Mouse (Mus musculus) hindbrain, embryonic 16.5 days (tissue): ENCODE results near the gene Tmem56. TPM values are rescaled to one million over a fixed set of nuclear protein-coding genes. Genes with fewer than 3 reads are reported as not detected.

Experiments
- ATAC-seq: fragments of 200-750 bp; cut with Nextera tagmentation; 2 replicates; pipeline ENCODE4 v1.8.0; 2017; ENCODE audit warnings: moderate TSS enrichment, moderate library complexity
- H3K27ac ChIP-seq: fragments of 300-500 bp; sonication (generic); 2 replicates; pipeline ENCODE4 v1.5.1; 2014; ENCODE audit warnings: low read depth, mild to moderate bottlenecking, control low read depth, low read length, moderate library complexity
- H3K27me3 ChIP-seq: fragments of 300-500 bp; sonication (generic); replicated peaks from 2 replicates; pipeline ENCODE4 v1.6.1; 2014; ENCODE audit warnings: low read length; ENCODE audit not compliant: control insufficient read depth, insufficient read depth
- H3K36me3 ChIP-seq: fragments of 300-500 bp; sonication (generic); 2 replicates; pipeline ENCODE4 v1.6.1; 2014; ENCODE audit warnings: mild to moderate bottlenecking, low read length, moderate library complexity, mixed read lengths; ENCODE audit not compliant: control insufficient read depth, insufficient read depth
- H3K4me1 ChIP-seq: fragments of 300-500 bp; sonication (generic); 2 replicates; pipeline ENCODE4 v1.6.1; 2014; ENCODE audit warnings: low read depth, low read length; ENCODE audit not compliant: control insufficient read depth, insufficient read depth
- H3K4me2 ChIP-seq: fragments of 300-500 bp; sonication (generic); 2 replicates; pipeline ENCODE4 v1.6.1; 2014; ENCODE audit warnings: mild to moderate bottlenecking, low read length, control low read depth, moderate library complexity
- H3K4me3 ChIP-seq: fragments of 300-500 bp; sonication (generic); 2 replicates; pipeline ENCODE4 v1.5.1; 2014; ENCODE audit warnings: mild to moderate bottlenecking, low read length, control low read depth, moderate library complexity
- H3K9ac ChIP-seq: fragments of 300-500 bp; sonication (generic); 2 replicates; pipeline ENCODE4 v1.6.1; 2014; ENCODE audit warnings: low read depth, mild to moderate bottlenecking, control low read depth, low read length, moderate library complexity
- H3K9me3 ChIP-seq: fragments of 300-500 bp; sonication (generic); 2 replicates; pipeline ENCODE4 v1.6.1; 2014; ENCODE audit warnings: mild to moderate bottlenecking, low read length, moderate library complexity; ENCODE audit not compliant: control insufficient read depth
- WGBS: fragments of 180-500 bp; shearing (Covaris S2); extraction: QIAGEN DNeasy Blood & Tissue Kit; methylation state at CpG from one replicate; pipeline ENCODE4 v1.1.7; 2014; 5-methylcytosine and 5-hydroxymethylcytosine counted together
- polyA plus RNA-seq: library from polyadenylated mRNA; unstranded; fragments of >200 nt; fragmentation: Nextera tagmentation; extraction: Ambion mirVana; gene quantifications from 2 replicates; pipeline ENCODE4 v1.2.1, GENCODE M21; 2015

Tmem56 gene
- polyA plus RNA-seq = 2.9 and 3.0 TPM in 2 replicates

DNA sequence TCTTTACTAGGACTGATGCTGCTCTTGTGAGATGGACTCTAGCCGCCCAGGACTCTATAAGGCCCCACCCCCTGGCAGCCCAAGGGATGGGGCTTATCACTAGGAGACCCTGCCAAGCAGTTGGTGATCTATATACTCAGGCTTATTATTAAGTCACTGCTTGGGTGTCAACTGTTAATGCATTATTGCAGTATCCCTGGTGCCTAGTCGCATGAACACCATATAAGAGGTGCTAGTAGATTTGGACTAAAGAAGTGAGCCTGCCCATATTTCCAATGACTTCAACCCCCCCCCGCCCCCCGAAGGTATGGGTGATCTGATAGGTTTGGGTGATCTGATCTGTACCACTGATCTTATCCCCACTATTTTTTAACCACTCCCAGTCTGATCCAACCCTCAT, at the start of gene Tmem56:
Gene Tmem56 (minus strand): TSS at position 101 of the 400 bp plus-strand sequence.
- WGBS = 91% methylated on average over 4 of the region's 4 CpGs
- H3K9me3 ChIP-seq = no peaks in the 10 kb centered on the region
- no peak within 1 kb of the TSS for H3K9ac ChIP-seq
- H3K4me1 ChIP-seq = no peaks in the 10 kb centered on the region
- no peak for ATAC-seq
- H3K27ac ChIP-seq = no peak within 1 kb of the TSS
- H3K36me3 ChIP-seq = no peaks in the 10 kb centered on the region
- no peaks in the 10 kb centered on the region for H3K27me3 ChIP-seq
- no peak within 1 kb of the TSS for H3K4me3 ChIP-seq
- H3K4me2 ChIP-seq = no peak within 1 kb of the TSS

GRCm38 (mm10) chr3:121330244-121330646, 47.3 kb upstream of the Tmem56 start:
- H3K27ac ChIP-seq = no peak overlapping the region
- H3K36me3 ChIP-seq = no peaks in the 10 kb centered on the region
- H3K9ac ChIP-seq = no peak overlapping the region
- H3K4me1 ChIP-seq = peaks cover 2% of the 10 kb centered on the region; the same call in 1 of the 2 replicates
- no peak overlapping the region for H3K4me2 ChIP-seq
- H3K4me3 ChIP-seq = no peak overlapping the region
- H3K9me3 ChIP-seq = no peaks in the 10 kb centered on the region
- no peaks in the 10 kb centered on the region for H3K27me3 ChIP-seq
- no peak for ATAC-seq
- 65% methylated on average over 7 of the region's 7 CpGs for WGBS

DNA sequence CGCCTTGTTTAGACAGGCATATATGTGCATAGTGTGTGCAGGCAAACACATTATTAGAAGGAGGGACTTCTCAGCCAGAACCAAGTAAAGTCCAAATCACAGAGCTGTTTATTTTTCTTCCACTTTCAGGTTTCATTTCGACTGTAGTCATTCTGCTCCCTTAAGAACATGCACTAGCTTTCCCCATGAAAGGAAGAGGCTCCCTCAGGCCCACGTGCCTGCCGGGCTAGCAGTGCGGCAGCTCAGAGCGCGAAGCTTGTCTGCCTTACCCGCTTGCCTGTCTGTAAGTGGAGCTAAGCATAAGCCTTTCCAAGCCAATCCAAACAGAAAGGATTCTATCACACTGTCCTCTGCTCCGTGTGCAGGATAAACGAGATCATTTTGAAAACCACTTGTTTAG, 46.7 kb upstream of the Tmem56 start:
- Histone ChIP-seq H3K9me3 (no peaks in the 10 kb centered on the region), H3K27me3 (no peaks in the 10 kb centered on the region), H3K9ac (no peak overlapping the region), H3K4me1 (peaks cover 2% of the 10 kb centered on the region; the same call in 1 of the 2 replicates), H3K27ac (no peak overlapping the region), H3K36me3 (no peaks in the 10 kb centered on the region), H3K4me2 (no peak overlapping the region), H3K4me3 (no peak overlapping the region)
- no peak for ATAC-seq
- 64% methylated on average over 10 of the region's 10 CpGs for WGBS

- WGBS = 72% methylated on average over 5 of the region's 5 CpGs
- ATAC-seq = no peak
- Histone ChIP-seq H3K9ac (no peak overlapping the region), H3K9me3 (no peaks in the 10 kb centered on the region), H3K4me1 (peaks cover 2% of the 10 kb centered on the region; the same call in 1 of the 2 replicates), H3K27me3 (no peaks in the 10 kb centered on the region), H3K4me3 (no peak overlapping the region), H3K27ac (no peak overlapping the region), H3K4me2 (no peak overlapping the region), H3K36me3 (no peaks in the 10 kb centered on the region)
Observed at GRCm38 (mm10) chr3:121327406-121327805, 44.5 kb upstream of the Tmem56 start.

- no peaks in the 10 kb centered on the region for H3K9me3 ChIP-seq
- no peaks in the 10 kb centered on the region for H3K27me3 ChIP-seq
- no peaks in the 10 kb centered on the region for H3K4me1 ChIP-seq
- no peak overlapping the region for H3K9ac ChIP-seq
- no peaks in the 10 kb centered on the region for H3K36me3 ChIP-seq
- 97% methylated on average over 15 of the region's 15 CpGs for WGBS
- no peak for ATAC-seq
- H3K4me3 ChIP-seq = no peak overlapping the region
- no peak overlapping the region for H3K4me2 ChIP-seq
- H3K27ac ChIP-seq = no peak overlapping the region
Observed at GRCm38 (mm10) chr3:121323371-121323770, 40.5 kb upstream of the Tmem56 start.

- Histone ChIP-seq H3K9me3 (no peaks in the 10 kb centered on the region), H3K36me3 (no peaks in the 10 kb centered on the region), H3K27me3 (no peaks in the 10 kb centered on the region), H3K4me2 (no peak overlapping the region), H3K27ac (no peak overlapping the region), H3K4me3 (no peak overlapping the region), H3K4me1 (no peaks in the 10 kb centered on the region), H3K9ac (no peak overlapping the region)
- ATAC-seq = no peak
- 77% methylated on average over 1 of the region's 1 CpGs for WGBS
Observed at GRCm38 (mm10) chr3:121320896-121321295, 38.0 kb upstream of the Tmem56 start.

- no peaks in the 10 kb centered on the region for H3K36me3 ChIP-seq
- no peak for ATAC-seq
- H3K4me2 ChIP-seq = no peak overlapping the region
- no peaks in the 10 kb centered on the region for H3K9me3 ChIP-seq
- no peak overlapping the region for H3K9ac ChIP-seq
- H3K4me1 ChIP-seq = no peaks in the 10 kb centered on the region
- H3K27me3 ChIP-seq = no peaks in the 10 kb centered on the region
- H3K27ac ChIP-seq = no peak overlapping the region
- 91% methylated on average over 6 of the region's 6 CpGs for WGBS
- no peak overlapping the region for H3K4me3 ChIP-seq
Observed at GRCm38 (mm10) chr3:121319906-121320305, 37.0 kb upstream of the Tmem56 start.

- H3K4me2 ChIP-seq = no peak overlapping the region
- no peak overlapping the region for H3K27ac ChIP-seq
- H3K36me3 ChIP-seq = no peaks in the 10 kb centered on the region
Observed at GRCm38 (mm10) chr3:121315498-121315897, 32.6 kb upstream of the Tmem56 start.

GRCm38 (mm10) chr3:121314149-121314548, 31.3 kb upstream of the Tmem56 start:
- 83% methylated on average over 6 of the region's 6 CpGs for WGBS
- Histone ChIP-seq H3K9ac (no peak overlapping the region), H3K9me3 (no peaks in the 10 kb centered on the region), H3K36me3 (no peaks in the 10 kb centered on the region), H3K4me2 (no peak overlapping the region), H3K27ac (no peak overlapping the region), H3K27me3 (no peaks in the 10 kb centered on the region), H3K4me1 (no peaks in the 10 kb centered on the region; the same call in 1 of the 2 replicates), H3K4me3 (no peak overlapping the region)
- ATAC-seq = no peak

More at GRCm38 (mm10) chr3:121315498-121315897, 32.6 kb upstream of the Tmem56 start:
- ATAC-seq = no peak
- Histone ChIP-seq H3K9ac (no peak overlapping the region), H3K27me3 (no peaks in the 10 kb centered on the region), H3K4me1 (no peaks in the 10 kb centered on the region), H3K4me3 (no peak overlapping the region), H3K9me3 (no peaks in the 10 kb centered on the region)
- 94% methylated on average over 7 of the region's 7 CpGs for WGBS

DNA sequence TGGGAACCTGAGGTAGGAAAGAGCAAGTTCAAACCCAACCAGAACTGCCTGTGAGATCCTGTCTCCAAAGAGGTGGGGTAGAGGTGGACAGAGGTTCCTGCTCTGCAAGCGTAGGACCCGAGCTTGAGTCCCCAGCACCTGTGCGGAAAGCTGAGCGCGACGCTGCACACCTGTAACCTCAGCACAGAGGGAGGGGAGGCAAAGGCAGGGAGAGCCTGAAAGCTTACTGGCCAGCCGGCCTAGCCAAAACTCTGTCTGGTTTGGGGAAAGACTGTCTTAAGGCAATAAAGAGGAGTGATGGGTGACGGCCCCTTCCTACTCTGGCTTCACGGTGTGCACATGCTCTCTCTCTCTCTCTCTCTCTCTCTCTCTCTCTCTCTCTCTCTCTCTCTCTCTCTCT, 30.1 kb upstream of the Tmem56 start:
- no peak for ATAC-seq

More for the DNA sequence above, 30.1 kb upstream of the Tmem56 start:
- Histone ChIP-seq H3K36me3 (no peaks in the 10 kb centered on the region), H3K9ac (no peak overlapping the region), H3K4me1 (no peaks in the 10 kb centered on the region; the same call in 1 of the 2 replicates), H3K27me3 (no peaks in the 10 kb centered on the region), H3K27ac (no peak overlapping the region), H3K9me3 (no peaks in the 10 kb centered on the region), H3K4me2 (no peak overlapping the region), H3K4me3 (no peak overlapping the region)
- 75% methylated on average over 9 of the region's 9 CpGs for WGBS
